Mouse (Mus musculus) heart, postnatal 25 days (tissue): ENCODE results near the gene Ntng1. TPM values are rescaled to one million over a fixed set of nuclear protein-coding genes. Genes with fewer than 3 reads are reported as not detected.

Source experiments
- DNase-seq: peaks from one replicate; pipeline ENCODE4 v3.0.0; 2022; ENCODE audit warnings: low spot score
- intact Hi-C: fragments of 180-260 bp; cut with DNase I; formaldehyde crosslinking; loops from one replicate; pipeline ENCODE4 v1.15.1; 2025
- total RNA-seq, 2 experiments: library from RNA; stranded (reverse); gene quantifications; 2 replicates each; pipeline ENCODE4 v1.2.3; 2021

Ntng1 gene
- total RNA-seq, 2 experiments from 2014 or later, result 0.11 TPM; not detected in 1

DNA sequence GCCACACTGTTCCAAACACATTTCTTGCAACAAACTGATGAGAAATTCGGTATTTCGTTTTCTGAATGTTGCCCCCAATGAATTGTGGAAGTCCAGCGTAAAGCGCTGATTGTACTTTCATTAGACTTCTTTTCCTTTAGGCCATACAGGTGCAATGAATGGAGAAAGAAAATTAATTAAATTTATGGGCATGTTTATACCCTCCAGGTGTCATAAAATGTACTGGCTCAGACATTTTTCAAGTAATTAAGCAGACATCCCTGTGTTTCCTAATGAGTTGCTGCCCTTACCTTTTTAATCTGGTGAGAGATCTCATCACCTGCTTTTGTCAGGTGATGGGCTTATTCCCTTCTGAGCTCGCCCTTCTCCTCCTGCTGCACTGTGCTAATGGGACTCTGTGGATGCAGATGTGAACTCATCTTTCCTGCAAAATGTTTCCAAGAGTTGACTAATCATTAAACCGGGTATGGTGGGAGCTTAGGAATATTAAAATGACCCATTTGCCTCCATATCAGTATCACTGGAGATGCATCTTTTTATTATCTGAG, 79.0 kb downstream of the Ntng1 start:
- DNase-seq, result no peak
- intact Hi-C loops, result no loop called here

DNA sequence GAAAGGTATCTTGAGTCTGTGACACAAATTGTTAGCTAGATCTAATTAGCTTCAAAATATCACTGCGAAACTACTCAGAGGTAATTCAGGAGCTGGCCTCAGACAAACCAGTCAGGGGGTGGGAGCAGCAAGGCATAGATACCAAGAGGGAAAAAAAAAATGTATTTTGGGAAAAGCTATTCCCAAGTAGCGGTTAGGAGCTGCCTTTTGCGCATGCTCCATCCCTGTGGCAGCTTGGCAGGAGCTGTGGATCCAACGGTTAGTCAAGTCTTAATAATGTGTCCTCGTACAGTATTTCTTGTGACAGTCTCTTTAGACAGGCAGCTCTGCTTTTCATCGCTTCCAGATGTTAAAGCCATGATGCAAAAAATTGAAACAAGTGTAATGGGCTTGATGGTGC, 87.9 kb downstream of the Ntng1 start:
- intact Hi-C loops, result no loop called here
- no peak for DNase-seq

DNA sequence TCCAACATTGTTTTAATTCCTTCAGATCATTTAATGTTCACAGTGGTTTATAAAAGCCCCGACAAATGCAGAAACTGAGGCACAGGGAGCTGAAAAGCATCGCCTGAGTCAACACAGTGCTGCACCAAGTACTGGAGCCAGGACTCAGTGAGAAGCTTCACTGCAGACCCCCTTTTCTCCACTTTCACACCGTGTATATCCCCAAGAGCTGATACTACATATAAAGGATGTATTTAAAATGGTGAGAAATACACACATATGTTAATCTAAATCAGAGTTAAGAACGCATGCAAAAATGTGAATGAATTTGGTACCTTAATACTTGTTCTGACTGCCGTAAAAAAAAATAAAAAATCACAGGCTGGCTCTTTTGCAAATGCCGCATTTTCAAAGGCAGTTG, 88.4 kb downstream of the Ntng1 start:
- intact Hi-C loops, result no loop called here
- no peak for DNase-seq

DNA sequence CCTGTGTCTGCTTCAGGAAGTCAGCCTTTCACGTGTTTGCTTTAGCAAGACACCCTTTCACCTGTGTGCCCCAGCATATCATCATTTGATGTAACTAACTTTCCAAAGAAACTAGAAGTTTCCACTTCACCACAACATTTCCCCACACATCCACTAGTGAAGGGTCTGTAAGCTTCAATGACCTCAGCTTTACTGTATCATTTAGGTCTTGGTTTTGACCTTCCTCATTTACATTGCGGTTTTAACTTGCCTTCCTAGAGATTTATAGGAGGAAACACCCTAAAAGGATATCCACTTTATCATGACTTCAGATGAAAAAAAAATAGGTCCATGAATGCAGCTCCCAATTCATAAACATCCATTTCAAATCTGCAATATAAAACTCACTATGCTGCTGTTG, 89.7 kb downstream of the Ntng1 start:
- no peak for DNase-seq
- intact Hi-C loops, result no loop called here

DNA sequence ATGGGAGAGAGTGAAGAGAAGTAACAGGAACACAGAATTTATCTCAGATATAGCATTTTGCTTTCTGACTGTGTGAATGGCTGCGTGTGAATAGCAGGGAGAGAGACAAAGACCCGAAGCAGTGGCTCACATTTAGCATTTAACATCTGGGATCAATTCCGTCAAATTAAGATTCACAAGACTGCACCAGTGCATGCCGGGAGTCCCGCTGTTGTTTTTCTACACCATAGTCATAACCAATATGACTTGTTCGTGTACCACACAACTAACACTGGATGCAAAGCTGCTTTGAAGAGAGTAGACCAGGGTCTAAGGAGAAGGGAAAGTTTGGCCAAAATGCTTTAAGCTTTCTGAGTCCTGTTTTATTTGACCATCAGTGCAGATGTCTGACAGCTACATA, 95.7 kb downstream of the Ntng1 start:
- DNase-seq, result no peak
- intact Hi-C loops, result no loop called here

DNA sequence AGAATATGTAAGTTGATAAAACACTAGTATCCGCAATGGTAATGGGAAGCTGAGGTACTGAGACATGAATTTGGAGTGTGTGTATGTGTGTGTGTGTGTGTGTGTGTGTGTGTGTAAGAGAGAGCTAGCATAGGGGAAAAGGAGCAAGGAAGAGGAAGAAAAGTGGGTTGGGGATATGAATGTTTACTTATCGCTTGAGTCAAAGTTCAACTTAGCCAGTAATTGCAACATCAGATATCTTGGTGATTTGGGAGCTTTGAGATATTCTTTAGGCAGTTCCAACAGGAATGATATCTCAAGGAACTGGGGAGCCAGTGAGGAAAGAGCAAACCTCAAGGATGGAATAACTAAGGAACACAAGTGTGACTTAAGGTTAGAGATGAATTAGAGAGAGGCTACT, 97.1 kb downstream of the Ntng1 start:
- intact Hi-C loops, result no loop called here
- no peak for DNase-seq

- intact Hi-C loops, result no loop called here
- DNase-seq, result no peak
Measured at GRCm38 (mm10) chr3:110044209-110044608, 99.6 kb downstream of the Ntng1 start.

- DNase-seq, result no peak
- intact Hi-C loops, result no loop called here
Measured at GRCm38 (mm10) chr3:110043641-110044187, 100.1 kb downstream of the Ntng1 start.

GRCm38 (mm10) chr3:110022783-110023599, 120.8 kb downstream of the Ntng1 start:
- intact Hi-C loops, result no loop called here
- DNase-seq, result no peak

- intact Hi-C loops, result no loop called here
- no peak for DNase-seq
Measured at GRCm38 (mm10) chr3:110010870-110011626, 132.8 kb downstream of the Ntng1 start.

DNA sequence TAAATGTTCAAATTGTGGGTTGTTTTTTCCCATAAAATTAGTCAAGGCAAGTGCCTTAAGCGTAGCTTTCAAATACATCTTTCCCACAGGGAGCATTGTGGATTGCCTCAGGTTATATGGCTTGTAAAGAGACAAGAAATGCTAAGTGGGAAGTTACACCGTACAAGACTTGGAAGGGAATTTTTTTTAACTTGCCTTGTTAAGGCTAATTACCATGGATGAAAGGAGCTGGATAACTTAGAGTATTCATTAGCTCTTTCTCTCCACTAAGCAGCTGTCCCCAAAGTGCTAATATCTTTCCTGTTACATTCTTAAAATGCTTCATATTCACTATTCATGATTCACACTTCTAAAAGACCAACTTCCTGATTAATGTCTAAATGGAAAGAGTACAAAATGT, 133.4 kb downstream of the Ntng1 start:
- intact Hi-C loops, result no loop called here
- DNase-seq, result no peak

DNA sequence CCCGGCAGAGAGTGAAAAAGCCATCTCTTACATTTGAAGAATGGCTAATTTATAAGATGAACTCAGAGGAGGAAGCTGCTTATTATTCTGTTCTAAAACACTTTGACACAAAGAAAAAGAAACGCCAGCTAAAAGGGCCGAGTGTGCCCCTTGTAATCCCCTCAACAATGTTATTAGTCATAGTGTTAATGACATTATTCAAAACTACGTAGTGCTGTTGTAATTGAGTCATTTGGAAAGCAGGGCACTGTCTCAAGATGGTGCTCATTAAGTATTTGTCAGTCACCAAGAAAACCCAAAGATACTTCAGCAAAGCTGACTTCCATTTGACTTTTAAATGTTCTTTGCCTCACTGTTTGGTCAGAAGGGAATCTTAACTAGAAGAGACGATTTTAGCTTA, 143.5 kb downstream of the Ntng1 start:
- no peak for DNase-seq
- intact Hi-C loops, result no loop called here

- DNase-seq, result no peak
- intact Hi-C loops, result no loop called here
Measured at GRCm38 (mm10) chr3:109995663-109996024, 148.2 kb downstream of the Ntng1 start.

- DNase-seq, result no peak
- intact Hi-C loops, result no loop called here
Measured at GRCm38 (mm10) chr3:109994978-109995662, 148.7 kb downstream of the Ntng1 start.

GRCm38 (mm10) chr3:109984086-109984485, 159.7 kb downstream of the Ntng1 start:
- DNase-seq, result no peak
- intact Hi-C loops, result no loop called here

DNA sequence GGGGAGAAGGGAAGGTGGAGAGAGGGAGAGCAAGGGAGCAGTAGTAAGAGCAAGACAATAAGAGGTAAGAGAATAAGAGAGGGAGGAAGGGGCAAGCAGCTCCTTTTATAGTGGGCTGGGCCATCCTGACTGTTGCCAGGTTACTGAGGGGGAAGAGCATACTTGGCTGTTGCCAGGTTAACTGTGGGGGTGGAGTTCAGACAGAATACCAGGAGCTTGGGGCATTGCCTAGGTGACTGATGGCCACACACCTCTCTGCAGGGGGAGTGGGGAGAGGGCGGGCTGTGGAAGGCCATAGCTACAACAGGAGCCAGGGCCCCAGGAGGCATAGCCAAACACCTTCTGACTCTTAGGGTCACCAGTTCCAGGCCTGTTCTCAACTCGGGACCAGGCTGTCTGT, 166.2 kb downstream of the Ntng1 start:
- no peak for DNase-seq
- intact Hi-C loops, result no loop called here

DNA sequence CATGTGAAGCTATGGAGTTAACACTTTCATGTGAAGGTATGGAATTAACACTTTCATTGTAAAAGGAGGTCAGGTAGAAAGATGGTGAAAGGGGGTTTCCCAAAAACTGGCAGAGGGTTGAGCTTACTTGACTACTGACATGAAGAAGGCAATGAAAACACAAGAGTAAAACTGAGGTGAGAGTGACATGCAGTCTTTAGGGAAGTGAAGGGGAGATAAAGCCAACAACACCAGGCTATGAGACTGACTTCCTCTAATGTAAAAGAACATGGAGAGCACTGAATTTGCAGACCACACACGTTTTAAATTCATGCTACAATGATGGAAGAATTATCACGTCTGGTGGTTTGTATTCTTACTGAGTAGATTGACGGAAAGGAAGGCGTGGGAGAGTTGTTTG, 168.7 kb downstream of the Ntng1 start:
- intact Hi-C loops, result no loop called here
- no peak for DNase-seq

- intact Hi-C loops, result no loop called here
- no peak for DNase-seq
Measured at GRCm38 (mm10) chr3:109971465-109971864, 172.3 kb downstream of the Ntng1 start.

- no peak for DNase-seq
- intact Hi-C loops, result no loop called here
Measured at GRCm38 (mm10) chr3:109970181-109970580, 173.6 kb downstream of the Ntng1 start.

GRCm38 (mm10) chr3:109962631-109963030, 181.2 kb downstream of the Ntng1 start:
- no peak for DNase-seq
- intact Hi-C loops, result no loop called here
